Mouse (Mus musculus) E14TG2a.4 (cell line): ENCODE measurements around the gene Gm20388.

Source experiments
- CTCF ChIP-seq: conservative IDR thresholded peaks from 2 replicates; pipeline ENCODE4 v1.5.1; 2014; ENCODE audit warnings: low read length
- POU5F1 ChIP-seq: IDR thresholded peaks from 2 replicates; pipeline ENCODE4 v1.6.1; 2014; ENCODE audit warnings: low read length, borderline replicate concordance

- no peak for TF ChIP-seq CTCF
- TF ChIP-seq POU5F1, result no peak
Measured at GRCm38 (mm10) chr8:120279418-120279817, 368.8 kb downstream of the Gm20388 start.
